Mouse (Mus musculus) heart, adult 2 months (tissue): ENCODE data around the gene Chsy1.

Source experiments
- EP300 ChIP-seq: fragments of 200-500 bp; IDR thresholded peaks from 2 replicates; pipeline ENCODE4 v1.6.1; 2011; ENCODE audit warnings: low read depth, low read length, control low read depth; ENCODE audit not compliant: insufficient read depth
- POLR2A ChIP-seq: fragments of 200-500 bp; IDR thresholded peaks from 2 replicates; pipeline ENCODE4 v1.6.1; 2011; ENCODE audit warnings: mild to moderate bottlenecking, low read depth, low read length, control low read depth; ENCODE audit not compliant: insufficient read depth

DNA sequence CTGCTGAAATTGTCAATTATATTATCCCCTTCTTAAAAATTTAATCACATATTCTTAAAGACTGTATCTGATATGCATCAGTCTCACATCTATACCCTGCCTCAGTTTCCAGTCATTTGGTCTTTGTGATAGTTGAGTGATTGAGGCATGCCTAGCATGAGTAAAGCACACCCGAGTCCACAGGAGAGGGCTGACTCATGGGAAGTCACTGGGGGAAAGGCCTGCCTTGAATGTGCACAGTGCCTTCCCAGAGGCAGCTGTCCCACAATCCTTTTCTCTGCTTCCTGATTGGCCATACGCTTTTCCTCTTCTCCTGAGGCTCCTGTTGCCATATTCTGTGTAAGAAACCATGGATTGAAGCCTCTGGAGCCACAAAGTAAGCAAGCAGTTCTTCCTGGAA lies 35.2 kb downstream of the Chsy1 start:
- no peak for TF ChIP-seq POLR2A
- no peak for TF ChIP-seq EP300
